Mouse (Mus musculus): Measurements from ENCODE around the gene Apom. TPM values are rescaled to one million over a fixed set of nuclear protein-coding genes. Genes with fewer than 3 reads are reported as not detected.

Apom gene
- polyA plus RNA-seq, 1 experiment: 0.18 TPM

- peak within 1 kb of the TSS; percentile 90 for H3K4me3 ChIP-seq (ENCODE audit: extremely low read depth, insufficient read depth, insufficient read length)
- H3K36me3 ChIP-seq (ENCODE audit: control insufficient read depth, insufficient read depth, low read length): peaks cover 22% of the 10 kb centered on the region
- peak within 1 kb of the TSS; percentile 100 for H3K27ac ChIP-seq (ENCODE audit: insufficient read depth, low read length)
- peaks cover 9% of the 10 kb centered on the region; the same call in 1 of the 2 replicates for H3K4me1 ChIP-seq (ENCODE audit: control insufficient read depth, insufficient read depth, insufficient read length)
- DNase-seq (ENCODE audit: low read depth in 1 of 2, low spot score in 2 of 2): peak; percentile 95 to 99
- under 1% methylated on average over 72 of the region's 89 CpGs for WGBS
- no peaks in the 10 kb centered on the region for H3K27me3 ChIP-seq (ENCODE audit: control insufficient read depth, insufficient read depth, low read length)
- TF ChIP-seq POLR2A (IDR thresholded peaks at IDR 0.05; ENCODE audit: low read depth, low read length): peak; percentile 78
- no peak for TF ChIP-seq CTCF (IDR thresholded peaks at IDR 0.05; ENCODE audit: extremely low read depth, insufficient read depth, insufficient read length, insufficient replicate concordance)
These were observed 33.0 kb upstream of the Apom start, which contains the start of gene Prrc2a for GRCm38 (mm10) chr17:35164568-35165450. Gene Prrc2a (minus strand): TSS chr17:35164897.

DNA sequence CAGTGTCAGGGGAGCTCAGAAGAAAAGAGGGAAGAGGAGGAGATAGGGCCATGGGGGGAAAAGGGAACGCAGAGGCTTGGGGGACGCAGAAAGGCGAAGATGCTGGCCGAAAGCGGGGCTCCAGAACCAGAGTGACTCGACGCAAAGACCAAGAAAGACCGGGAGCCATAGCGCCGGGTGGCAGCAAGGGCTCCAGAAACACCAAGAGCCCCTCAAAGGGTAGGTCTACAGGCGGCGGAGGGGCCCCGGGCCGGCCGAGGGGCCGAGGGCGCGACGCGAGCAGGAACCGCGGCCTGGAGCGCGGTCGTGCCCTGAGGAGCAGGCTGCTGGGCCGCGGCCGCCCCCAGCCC is 32.3 kb upstream of the Apom start:
- Histone ChIP-seq H3K27me3 (ENCODE audit: control insufficient read depth, insufficient read depth, low read length) (no peaks in the 10 kb centered on the region), H3K36me3 (ENCODE audit: control insufficient read depth, insufficient read depth, low read length) (peaks cover 28% of the 10 kb centered on the region), H3K27ac (ENCODE audit: insufficient read depth, low read length) (peak overlapping the region; percentile 86), H3K4me1 (ENCODE audit: control insufficient read depth, insufficient read depth, insufficient read length) (peaks cover 9% of the 10 kb centered on the region; the same call in 1 of the 2 replicates), H3K4me3 (ENCODE audit: extremely low read depth, insufficient read depth, insufficient read length) (peak overlapping the region; percentile 84)
- 0% methylated on average over 21 of the region's 28 CpGs for WGBS
- no peak for DNase-seq (ENCODE audit: low read depth in 1 of 2, low spot score in 2 of 2)
- TF ChIP-seq POLR2A (IDR thresholded peaks at IDR 0.05; ENCODE audit: low read depth, low read length) (no peak), CTCF (IDR thresholded peaks at IDR 0.05; ENCODE audit: extremely low read depth, insufficient read depth, insufficient read length, insufficient replicate concordance) (no peak)

DNA sequence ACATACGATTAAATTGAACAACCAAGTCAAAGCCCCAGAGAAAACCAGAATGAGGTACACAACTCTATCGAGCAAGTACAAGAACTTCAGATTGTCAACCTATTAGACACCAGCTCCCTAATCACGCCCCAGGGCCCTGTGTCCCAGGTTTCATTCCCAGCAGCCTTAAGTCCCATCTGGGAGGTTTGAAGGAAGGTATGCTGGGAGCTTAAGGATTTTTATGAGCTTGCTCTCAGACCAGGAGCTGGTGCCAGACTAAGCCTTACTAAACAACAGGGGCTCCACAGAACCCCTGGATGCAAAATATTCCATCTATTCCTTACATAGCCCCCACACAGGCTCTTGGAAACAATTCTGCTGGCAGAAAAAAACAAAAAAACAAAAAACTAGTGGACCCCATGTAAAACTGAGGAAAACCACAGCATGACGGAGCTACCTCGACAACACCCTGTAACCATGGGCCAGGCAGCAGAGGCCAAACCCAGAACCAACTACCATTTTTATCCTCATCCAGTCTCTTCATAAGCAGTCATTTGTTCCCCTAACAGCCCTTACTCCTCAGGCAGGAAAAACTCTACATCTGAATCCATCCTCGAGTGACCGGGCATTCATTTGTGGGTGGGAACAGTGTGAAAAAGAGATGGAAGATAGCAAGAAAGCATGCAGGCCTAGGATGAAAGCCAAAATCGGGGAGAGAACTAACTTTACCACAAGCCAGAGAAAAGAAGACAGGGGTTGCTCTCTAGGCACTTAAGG is 31.7 kb upstream of the Apom start:
- DNase-seq (ENCODE audit: low read depth in 1 of 2, low spot score in 2 of 2): no peak
- Histone ChIP-seq H3K27ac (ENCODE audit: insufficient read depth, low read length) (peak overlapping the region; percentile 86; the same call in 1 of the 2 replicates), H3K4me1 (ENCODE audit: control insufficient read depth, insufficient read depth, insufficient read length) (peaks cover 6% of the 10 kb centered on the region; the same call in 1 of the 2 replicates), H3K36me3 (ENCODE audit: control insufficient read depth, insufficient read depth, low read length) (peaks cover 34% of the 10 kb centered on the region), H3K27me3 (ENCODE audit: control insufficient read depth, insufficient read depth, low read length) (no peaks in the 10 kb centered on the region), H3K4me3 (ENCODE audit: extremely low read depth, insufficient read depth, insufficient read length) (peak overlapping the region; percentile 84)
- WGBS: 8% methylated on average over 8 of the region's 8 CpGs
- TF ChIP-seq POLR2A (IDR thresholded peaks at IDR 0.05; ENCODE audit: low read depth, low read length) (no peak), CTCF (IDR thresholded peaks at IDR 0.05; ENCODE audit: extremely low read depth, insufficient read depth, insufficient read length, insufficient replicate concordance) (no peak)

DNA sequence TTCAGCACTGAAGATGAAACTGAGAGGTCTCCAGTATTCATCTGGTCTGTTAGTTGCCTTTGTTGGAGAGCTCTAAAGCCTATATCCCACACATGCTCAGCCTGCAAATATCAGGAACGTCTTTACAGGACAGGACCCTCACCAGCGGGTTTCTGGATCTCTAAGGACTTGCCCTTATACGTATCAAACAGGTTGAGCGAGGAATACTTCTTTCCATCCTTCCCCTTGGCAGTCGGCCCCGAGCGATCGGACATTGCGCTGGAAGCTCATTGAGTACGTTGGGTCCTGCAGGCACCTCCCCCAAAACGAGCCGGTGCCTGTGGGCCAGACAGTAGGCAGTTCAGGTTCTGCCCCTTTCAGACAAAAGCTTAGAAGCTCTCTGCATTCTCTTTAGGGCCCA is 30.9 kb upstream of the Apom start:
- Histone ChIP-seq H3K27ac (ENCODE audit: insufficient read depth, low read length) (no peak overlapping the region), H3K4me3 (ENCODE audit: extremely low read depth, insufficient read depth, insufficient read length) (no peak overlapping the region), H3K36me3 (ENCODE audit: control insufficient read depth, insufficient read depth, low read length) (peaks cover 41% of the 10 kb centered on the region), H3K4me1 (ENCODE audit: control insufficient read depth, insufficient read depth, insufficient read length) (peaks cover 6% of the 10 kb centered on the region; the same call in 1 of the 2 replicates), H3K27me3 (ENCODE audit: control insufficient read depth, insufficient read depth, low read length) (no peaks in the 10 kb centered on the region)
- TF ChIP-seq POLR2A (IDR thresholded peaks at IDR 0.05; ENCODE audit: low read depth, low read length) (no peak), CTCF (IDR thresholded peaks at IDR 0.05; ENCODE audit: extremely low read depth, insufficient read depth, insufficient read length, insufficient replicate concordance) (no peak)
- 53% methylated on average over 12 of the region's 12 CpGs for WGBS
- DNase-seq (ENCODE audit: low read depth in 1 of 2, low spot score in 2 of 2): no peak

DNA sequence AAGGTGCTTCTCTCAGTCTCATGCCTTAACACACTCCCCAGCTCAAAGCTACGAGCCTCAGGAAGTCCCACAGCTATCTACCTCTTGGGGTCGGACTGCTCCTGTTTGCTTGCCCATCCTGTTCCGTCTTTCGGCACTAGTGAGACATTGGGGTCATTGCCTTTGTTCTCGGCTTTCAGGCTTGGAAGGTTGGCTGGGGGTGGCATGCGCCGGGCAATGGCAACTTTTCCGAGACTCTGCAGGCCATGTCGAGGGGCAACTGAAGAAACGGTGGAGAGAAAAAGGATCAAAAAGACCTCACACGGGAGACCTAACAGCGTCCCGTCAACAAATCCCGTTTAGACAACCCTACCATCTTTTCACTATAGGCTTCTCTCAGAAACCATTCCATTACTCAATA is 30.3 kb upstream of the Apom start:
- H3K4me3 ChIP-seq (ENCODE audit: extremely low read depth, insufficient read depth, insufficient read length): no peak overlapping the region

GRCm38 (mm10) chr17:35161421-35161820 is 29.6 kb upstream of the Apom start:
- TF ChIP-seq POLR2A (IDR thresholded peaks at IDR 0.05; ENCODE audit: low read depth, low read length) (no peak), CTCF (IDR thresholded peaks at IDR 0.05; ENCODE audit: extremely low read depth, insufficient read depth, insufficient read length, insufficient replicate concordance) (no peak)
- no peak for DNase-seq (ENCODE audit: low read depth in 1 of 2, low spot score in 2 of 2)
- H3K36me3 ChIP-seq (ENCODE audit: control insufficient read depth, insufficient read depth, low read length): peaks cover 54% of the 10 kb centered on the region
- H3K27ac ChIP-seq (ENCODE audit: insufficient read depth, low read length): no peak overlapping the region
- H3K27me3 ChIP-seq (ENCODE audit: control insufficient read depth, insufficient read depth, low read length): no peaks in the 10 kb centered on the region
- WGBS: 86% methylated on average over 11 of the region's 11 CpGs
- no peak overlapping the region for H3K4me3 ChIP-seq (ENCODE audit: extremely low read depth, insufficient read depth, insufficient read length)
- H3K4me1 ChIP-seq (ENCODE audit: control insufficient read depth, insufficient read depth, insufficient read length): peaks cover 6% of the 10 kb centered on the region; the same call in 1 of the 2 replicates

More for the DNA sequence above, 30.3 kb upstream of the Apom start:
- H3K36me3 ChIP-seq (ENCODE audit: control insufficient read depth, insufficient read depth, low read length): peaks cover 47% of the 10 kb centered on the region
- DNase-seq (ENCODE audit: low read depth in 1 of 2, low spot score in 2 of 2): no peak
- no peaks in the 10 kb centered on the region for H3K27me3 ChIP-seq (ENCODE audit: control insufficient read depth, insufficient read depth, low read length)
- H3K27ac ChIP-seq (ENCODE audit: insufficient read depth, low read length): no peak overlapping the region
- TF ChIP-seq CTCF (IDR thresholded peaks at IDR 0.05; ENCODE audit: extremely low read depth, insufficient read depth, insufficient read length, insufficient replicate concordance) (no peak), POLR2A (IDR thresholded peaks at IDR 0.05; ENCODE audit: low read depth, low read length) (no peak)
- peaks cover 6% of the 10 kb centered on the region; the same call in 1 of the 2 replicates for H3K4me1 ChIP-seq (ENCODE audit: control insufficient read depth, insufficient read depth, insufficient read length)
- WGBS: 80% methylated on average over 14 of the region's 14 CpGs

Measured in spleen, adult 2 months (tissue).